Mouse (Mus musculus) cerebellum, adult 9-11 months (tissue): Measurements from ENCODE around the gene Gm12184.
"Not testable (repeated sequence)": the region's sequence is repeated elsewhere in the genome, so short reads cannot be mapped to it uniquely, and the experiment has no call there.

ENCODE experiments used
- DNase-seq: peaks from one replicate; pipeline ENCODE4 v3.0.0; 2022

Gm12184 gene

GRCm38 (mm10) chr11:48846362-48846761, 19.9 kb upstream of the Gm12184 start:
- DNase-seq = not testable (repeated sequence)

- no peak for DNase-seq
These were observed 18.9 kb upstream of the Gm12184 start for GRCm38 (mm10) chr11:48845244-48845815.

GRCm38 (mm10) chr11:48844309-48844708, 17.9 kb upstream of the Gm12184 start:
- DNase-seq = peak; percentile 12

GRCm38 (mm10) chr11:48843202-48843601, 16.7 kb upstream of the Gm12184 start:
- DNase-seq = peak; percentile 7

- no peak for DNase-seq
These were observed 15.9 kb upstream of the Gm12184 start for GRCm38 (mm10) chr11:48842378-48842792.

- no peak for DNase-seq
These were observed 14.8 kb upstream of the Gm12184 start for GRCm38 (mm10) chr11:48841213-48841612.

- no peak for DNase-seq
These were observed 14.3 kb upstream of the Gm12184 start for GRCm38 (mm10) chr11:48840805-48841204.

GRCm38 (mm10) chr11:48838879-48839680, 12.6 kb upstream of the Gm12184 start:
- DNase-seq = no peak

- no peak for DNase-seq
These were observed 11.8 kb upstream of the Gm12184 start for GRCm38 (mm10) chr11:48838181-48838797.

GRCm38 (mm10) chr11:48837310-48838180, 11.1 kb upstream of the Gm12184 start:
- DNase-seq = peak; percentile 82

GRCm38 (mm10) chr11:48836990-48837309, 10.5 kb upstream of the Gm12184 start:
- no peak for DNase-seq

- DNase-seq = no peak
These were observed 9.5 kb upstream of the Gm12184 start for GRCm38 (mm10) chr11:48835923-48836322.

GRCm38 (mm10) chr11:48833731-48834639, 7.5 kb upstream of the Gm12184 start:
- DNase-seq = peak; percentile 89

GRCm38 (mm10) chr11:48833078-48833730, 6.7 kb upstream of the Gm12184 start:
- no peak for DNase-seq

GRCm38 (mm10) chr11:48831273-48831672, 4.8 kb upstream of the Gm12184 start:
- no peak for DNase-seq

GRCm38 (mm10) chr11:48830279-48830678, 3.8 kb upstream of the Gm12184 start:
- no peak for DNase-seq

GRCm38 (mm10) chr11:48827926-48828325, 1.5 kb upstream of the Gm12184 start:
- DNase-seq = no peak

GRCm38 (mm10) chr11:48826752-48827096, 269 bp upstream of the Gm12184 start:
- DNase-seq = no peak

GRCm38 (mm10) chr11:48824311-48824830, 2.1 kb downstream of the Gm12184 start:
- DNase-seq = no peak

GRCm38 (mm10) chr11:48823536-48823972, 2.9 kb downstream of the Gm12184 start:
- DNase-seq = peak; percentile 62
